Mouse (Mus musculus): ENCODE results near the gene Rngtt. TPM values are rescaled to one million over a fixed set of nuclear protein-coding genes. Genes with fewer than 3 reads are reported as not detected.

Rngtt gene
- total RNA-seq, 2 experiments from 2014 or later = 20.3 to 20.7 TPM

GRCm38 (mm10) chr4:33513421-33513820 is 203.3 kb downstream of the Rngtt start:
- peak in 1 of 2 experiments; percentile 12 for DNase-seq (ENCODE audit: low spot score in 2 of 2)

GRCm38 (mm10) chr4:33514108-33515000 is 204.2 kb downstream of the Rngtt start:
- peak; percentile 67 to 69 for DNase-seq (ENCODE audit: low spot score in 2 of 2)

GRCm38 (mm10) chr4:33520196-33520595 is 210.1 kb downstream of the Rngtt start:
- no peak for DNase-seq (ENCODE audit: low spot score in 2 of 2)

- no peak for DNase-seq (ENCODE audit: low spot score in 2 of 2)
Measured at GRCm38 (mm10) chr4:33520938-33521337, 210.8 kb downstream of the Rngtt start.

- DNase-seq (ENCODE audit: low spot score in 2 of 2) = no peak
Measured at GRCm38 (mm10) chr4:33523774-33524173, 213.7 kb downstream of the Rngtt start.

GRCm38 (mm10) chr4:33524481-33525141 is 214.5 kb downstream of the Rngtt start:
- peak; percentile 82 for DNase-seq (ENCODE audit: low spot score in 2 of 2)

GRCm38 (mm10) chr4:33525272-33525671 is 215.2 kb downstream of the Rngtt start:
- no peak for DNase-seq (ENCODE audit: low spot score in 2 of 2)

GRCm38 (mm10) chr4:33526092-33526491 is 216.0 kb downstream of the Rngtt start:
- DNase-seq (ENCODE audit: low spot score in 2 of 2) = no peak

GRCm38 (mm10) chr4:33526675-33527074 is 216.6 kb downstream of the Rngtt start:
- peak; percentile 44 to 51 for DNase-seq (ENCODE audit: low spot score in 2 of 2)

- DNase-seq (ENCODE audit: low spot score in 2 of 2) = no peak
Measured at GRCm38 (mm10) chr4:33532596-33532995, 222.5 kb downstream of the Rngtt start.

GRCm38 (mm10) chr4:33544755-33545576 is 234.9 kb downstream of the Rngtt start:
- DNase-seq (ENCODE audit: low spot score in 2 of 2) = no peak

- no peak for DNase-seq (ENCODE audit: low spot score in 2 of 2)
Measured at GRCm38 (mm10) chr4:33545577-33545879, 235.4 kb downstream of the Rngtt start.

- no peak for DNase-seq (ENCODE audit: low spot score in 2 of 2)
Measured at GRCm38 (mm10) chr4:33546278-33546677, 236.2 kb downstream of the Rngtt start.

GRCm38 (mm10) chr4:33547315-33547929 is 237.3 kb downstream of the Rngtt start:
- no peak for DNase-seq (ENCODE audit: low spot score in 2 of 2)

- DNase-seq (ENCODE audit: low spot score in 2 of 2) = no peak
Measured at GRCm38 (mm10) chr4:33549606-33550005, 239.5 kb downstream of the Rngtt start.

Small RNAs within 50 kb of the gene (microRNA-seq; reads per million reads assigned to microRNA genes)
- 0 to 0.20 reads per million in 2 experiments for gene Mir8118

Other genes starting within 250 kb of the Rngtt start
- gene Gabrr2, start 247.3 kb upstream of the Rngtt start, total RNA-seq (2021) = not detected
- gene Gabrr1, start 177.8 kb upstream of the Rngtt start, total RNA-seq (2021) = under 1 TPM; 0.25 to 0.42 TPM
- gene Pm20d2, start 120.6 kb upstream of the Rngtt start, total RNA-seq (2021) = 10 to 100 TPM; 10.6 to 11.1 TPM
- gene Srsf12, start 101.3 kb upstream of the Rngtt start, total RNA-seq (2021) = 10 to 100 TPM; 38.3 to 39.8 TPM
- 100 to 1,000 TPM in 1 of 2 experiments, 10 to 100 TPM in 1; 94.9 to 101 TPM for gene Pnrc1, start 20.1 kb upstream of the Rngtt start, total RNA-seq (2021)

Measured in layer of hippocampus, postnatal 10 days (tissue).